Mouse (Mus musculus) myocyte (in vitro differentiated cells): ENCODE data around the gene 1700013G24Rik.

Experiments used
- CEBPB ChIP-seq: IDR thresholded peaks from 2 replicates; pipeline ENCODE4 v1.6.1; 2011; ENCODE audit warnings: mild to moderate bottlenecking, moderate library complexity; ENCODE audit not compliant: poor library complexity, insufficient read depth, severe bottlenecking
- E2F4 ChIP-seq: IDR thresholded peaks from one replicate; pipeline ENCODE4 v1.6.1; 2011; ENCODE audit warnings: mild to moderate bottlenecking, control low read depth, moderate library complexity; ENCODE audit not compliant: insufficient read depth
- MAX ChIP-seq: IDR thresholded peaks from one replicate; pipeline ENCODE4 v1.6.1; 2011; ENCODE audit warnings: low read depth, mild to moderate bottlenecking, control low read depth
- MYOD1 ChIP-seq, 3 experiments: IDR thresholded peaks; one replicate each; pipeline ENCODE4 v1.6.1; 2011; ENCODE audit warnings: control low read depth in 2 of 3, low read depth in 2 of 3, mild to moderate bottlenecking in 2 of 3, moderate library complexity in 1 of 3; ENCODE audit not compliant: insufficient read length in 2 of 3, control insufficient read depth in 1 of 3
- MYOG ChIP-seq, 3 experiments: IDR thresholded peaks; one replicate each; pipeline ENCODE4 v1.6.1; 2011; ENCODE audit warnings: control low read depth in 2 of 3, low read depth in 2 of 3, mild to moderate bottlenecking in 2 of 3; ENCODE audit not compliant: insufficient read length in 2 of 3, control insufficient read depth in 1 of 3, insufficient read depth in 1 of 3
- POLR2A ChIP-seq: IDR thresholded peaks from one replicate; pipeline ENCODE4 v1.6.1; 2011; ENCODE audit warnings: low read depth, mild to moderate bottlenecking, control low read depth, moderate library complexity; ENCODE audit not compliant: insufficient read length
- POLR2AphosphoS2 ChIP-seq: IDR thresholded peaks from one replicate; pipeline ENCODE4 v1.6.1; 2011; ENCODE audit warnings: low read depth, control low read depth; ENCODE audit not compliant: insufficient read length
- REST ChIP-seq: IDR thresholded peaks from one replicate; pipeline ENCODE4 v1.6.1; 2011; ENCODE audit warnings: mild to moderate bottlenecking, control low read depth, moderate library complexity; ENCODE audit not compliant: insufficient read depth, insufficient read length
- SRF ChIP-seq: IDR thresholded peaks from one replicate; pipeline ENCODE4 v1.6.1; 2011; ENCODE audit warnings: low read depth; ENCODE audit not compliant: control insufficient read depth, insufficient read length
- TCF12 ChIP-seq: IDR thresholded peaks from one replicate; pipeline ENCODE4 v1.6.1; 2011; ENCODE audit warnings: mild to moderate bottlenecking, control low read depth; ENCODE audit not compliant: poor library complexity, insufficient read depth, severe bottlenecking
- TCF3 ChIP-seq: IDR thresholded peaks from one replicate; pipeline ENCODE4 v1.6.1; 2011; ENCODE audit warnings: low read depth, control low read depth; ENCODE audit not compliant: insufficient read length
- USF1 ChIP-seq: IDR thresholded peaks from one replicate; pipeline ENCODE4 v1.6.1; 2011; ENCODE audit warnings: low read depth, mild to moderate bottlenecking, control low read depth, moderate library complexity

- no peak for TF ChIP-seq USF1
- no peak for TF ChIP-seq CEBPB
- TF ChIP-seq POLR2A = no peak
- TF ChIP-seq MYOG (IDR thresholded peaks at IDR 0.05; ENCODE audit: control insufficient read depth in 1 of 3, insufficient read depth in 1 of 3, insufficient read length in 2 of 3, low read depth in 2 of 3) = no peak
- no peak for TF ChIP-seq E2F4
- TF ChIP-seq POLR2AphosphoS2 = no peak
- TF ChIP-seq MAX = no peak
- no peak for TF ChIP-seq REST
- TF ChIP-seq TCF12 = no peak
- no peak for TF ChIP-seq MYOD1 (IDR thresholded peaks at IDR 0.05; ENCODE audit: control insufficient read depth in 1 of 3, insufficient read length in 2 of 3, low read depth in 2 of 3)
- no peak for TF ChIP-seq TCF3
- TF ChIP-seq SRF = no peak
Observed at GRCm38 (mm10) chr4:137478306-137478705, 25.2 kb downstream of the 1700013G24Rik start.
